Mouse (Mus musculus) ES-E14 (cell line): ENCODE results near the gene Kidins220.

Experiments
- CHD2 ChIP-seq: IDR thresholded peaks from 2 replicates; pipeline ENCODE4 v1.6.1; 2014; ENCODE audit warnings: mild to moderate bottlenecking, low read depth, low read length, inconsistent platforms
- ZC3H11A ChIP-seq: IDR thresholded peaks from 2 replicates; pipeline ENCODE4 v1.6.1; 2012; ENCODE audit warnings: low read depth, mild to moderate bottlenecking, inconsistent platforms, low read length, borderline replicate concordance

GRCm38 (mm10) chr12:25104541-25104940, 129.8 kb downstream of the Kidins220 start:
- TF ChIP-seq ZC3H11A = no peak
- no peak for TF ChIP-seq CHD2
